Mouse (Mus musculus) urinary bladder, postnatal 4 days (tissue): ENCODE results near the gene Cnot3.
A peak's percentile ranks its signal among the peaks of the same experiment; 100 is the strongest.
"Not testable (repeated sequence)": the region's sequence is repeated elsewhere in the genome, so short reads cannot be mapped to it uniquely, and the experiment has no call there.

Source experiments
- DNase-seq, 2 experiments: peaks; one replicate each; pipeline ENCODE4 v3.0.0; 2021 to 2022; ENCODE audit warnings: low spot score in 2 of 2

Gene Cnot3

DNA sequence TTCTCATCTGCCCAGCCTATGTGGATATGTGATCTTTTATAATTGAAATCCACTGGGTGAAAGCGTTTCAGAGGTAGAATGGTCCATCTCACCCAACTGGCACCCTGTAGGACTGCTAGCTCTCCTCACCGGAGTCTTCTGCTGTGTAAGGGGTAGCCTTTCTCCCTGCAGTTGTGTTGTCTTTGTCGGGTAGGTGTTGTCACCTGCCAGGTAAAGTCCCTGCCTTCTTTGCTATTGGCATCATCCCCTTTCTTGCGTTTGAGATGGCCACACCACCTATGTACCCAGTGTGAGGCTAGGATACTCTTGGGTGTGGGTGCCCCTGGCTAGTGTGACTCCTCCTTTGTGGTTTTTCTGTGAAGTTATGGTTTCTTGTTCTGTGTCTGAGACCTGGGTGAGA lies 1.6 kb downstream of the Cnot3 start:
- no peak for DNase-seq

- no peak for DNase-seq
These were observed 11.9 kb downstream of the Cnot3 start for GRCm38 (mm10) chr7:3656966-3657365.

- DNase-seq: no peak
These were observed 13.5 kb downstream of the Cnot3 start for GRCm38 (mm10) chr7:3658578-3658977.

- DNase-seq: no peak
These were observed 19.6 kb downstream of the Cnot3 start for GRCm38 (mm10) chr7:3664524-3665214.

- DNase-seq: peak; percentile 95 to 96
These were observed 20.4 kb downstream of the Cnot3 start, which contains the start of gene Leng1 for GRCm38 (mm10) chr7:3665215-3666114. TSS of gene Leng1 (minus strand) at chr7:3665840.

GRCm38 (mm10) chr7:3666921-3667391 lies 21.9 kb downstream of the Cnot3 start:
- DNase-seq: no peak

DNA sequence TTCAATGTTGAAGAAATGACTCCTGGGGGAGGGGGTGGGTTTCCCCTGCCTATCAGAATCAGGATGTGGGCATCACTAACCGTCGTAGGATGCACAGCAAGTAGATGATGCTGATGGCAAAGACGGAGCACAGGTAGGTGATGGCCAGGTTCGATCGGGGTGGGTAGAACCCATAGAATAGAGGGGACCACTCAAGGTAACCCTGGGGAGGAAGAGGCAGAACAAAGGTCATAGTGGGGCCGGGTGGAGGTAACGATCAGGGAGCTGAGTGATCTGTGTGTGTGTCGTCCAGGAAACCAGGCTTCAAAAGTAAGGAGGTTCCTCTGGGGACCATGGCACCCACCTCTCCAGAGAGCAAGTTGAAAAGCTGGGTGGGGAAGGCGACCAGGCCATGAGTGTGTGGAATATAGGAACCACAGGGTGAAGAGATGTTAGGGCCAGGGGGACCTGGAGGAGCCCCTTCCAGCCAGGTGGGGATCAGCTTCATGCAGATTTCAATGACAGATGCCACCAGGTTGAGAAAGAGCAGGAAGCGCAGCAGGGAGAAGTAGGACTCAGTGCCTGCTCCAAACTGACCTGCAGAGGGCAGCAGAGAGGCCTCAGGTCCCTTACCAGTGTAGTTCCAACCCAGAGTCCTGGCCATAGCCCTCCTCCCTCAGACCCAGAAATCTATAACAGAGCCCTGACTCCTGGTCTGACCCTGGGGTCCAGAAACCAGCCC lies 29.6 kb downstream of the Cnot3 start:
- DNase-seq: peak; percentile 65 to 85

GRCm38 (mm10) chr7:3675228-3675548 lies 30.1 kb downstream of the Cnot3 start:
- no peak for DNase-seq

- no peak for DNase-seq
These were observed 31.3 kb downstream of the Cnot3 start for GRCm38 (mm10) chr7:3676371-3676770.

- no peak for DNase-seq
These were observed 32.3 kb downstream of the Cnot3 start, which contains the start of gene Tmc4 for GRCm38 (mm10) chr7:3677342-3677741. TSS of gene Tmc4 (minus strand) at chr7:3677553.

DNA sequence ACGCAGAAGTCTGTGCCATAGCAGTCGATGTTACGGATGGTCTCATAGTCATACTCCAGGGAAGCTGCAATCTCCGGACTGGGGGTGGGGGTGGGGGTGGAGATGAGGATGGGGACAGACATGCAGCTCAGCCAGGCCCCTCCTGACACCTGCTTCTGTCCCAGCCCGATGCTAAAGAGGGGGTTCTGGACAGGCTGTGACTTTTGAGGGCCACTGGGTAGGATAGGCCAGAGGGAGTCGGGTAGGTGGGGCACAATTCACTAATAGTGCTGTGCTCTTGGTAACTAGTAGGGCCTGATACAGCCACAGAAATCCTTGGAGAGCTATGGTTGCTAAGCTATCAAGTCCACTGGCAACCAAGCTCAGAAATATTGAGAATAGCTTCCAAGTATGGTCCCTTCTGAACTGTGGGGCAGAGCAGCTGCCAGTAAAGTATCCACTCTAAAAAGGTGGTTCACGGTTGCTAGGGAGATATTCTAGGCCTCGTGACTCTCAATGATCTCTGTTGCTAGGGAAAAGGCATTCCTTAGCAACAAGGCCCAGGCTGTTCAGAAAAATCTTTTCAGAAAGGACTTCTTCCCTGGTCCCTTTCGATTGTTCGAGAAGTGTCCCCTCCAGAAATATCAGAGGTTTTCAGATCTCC lies 39.0 kb downstream of the Cnot3 start:
- DNase-seq: no peak

- DNase-seq: no peak
These were observed 39.6 kb downstream of the Cnot3 start for GRCm38 (mm10) chr7:3684698-3685097.

GRCm38 (mm10) chr7:3685400-3686187 lies 40.5 kb downstream of the Cnot3 start:
- no peak for DNase-seq

GRCm38 (mm10) chr7:3691919-3692318 lies 46.9 kb downstream of the Cnot3 start:
- no peak for DNase-seq

DNA sequence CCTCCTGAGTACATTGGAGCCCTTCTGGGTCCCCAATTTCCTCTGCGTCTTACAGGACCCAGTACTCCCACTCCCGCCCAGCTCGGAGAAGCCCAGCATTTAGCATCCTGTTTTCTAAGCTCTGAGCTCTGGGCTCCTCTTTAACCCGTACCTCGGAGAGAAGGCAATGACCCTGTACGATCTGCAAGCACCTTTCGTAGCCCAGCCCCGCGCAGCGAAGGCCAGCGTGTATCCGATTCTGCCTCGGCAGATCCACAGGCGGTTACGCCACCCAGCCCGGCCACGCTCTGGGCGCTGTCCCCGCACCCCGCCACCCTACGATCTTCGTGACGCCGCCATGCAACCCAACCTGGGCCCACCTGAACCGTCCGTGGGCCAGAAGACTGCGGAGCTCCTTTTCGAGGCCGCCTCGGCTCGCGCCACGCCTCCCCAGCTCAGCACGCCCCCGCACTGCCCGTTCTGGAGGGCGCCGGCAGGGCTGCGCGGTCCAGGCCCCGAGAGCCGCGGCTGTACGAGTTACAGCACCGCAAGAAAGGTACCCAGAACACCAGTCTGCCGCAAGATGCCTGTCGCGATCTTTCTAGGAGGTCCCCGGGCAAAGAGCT lies 47.4 kb downstream of the Cnot3 start, which contains the start of gene Tsen34:
TSS of gene Tsen34 (plus strand) at position 482 of the 605 bp plus-strand sequence.
- DNase-seq: no peak

DNA sequence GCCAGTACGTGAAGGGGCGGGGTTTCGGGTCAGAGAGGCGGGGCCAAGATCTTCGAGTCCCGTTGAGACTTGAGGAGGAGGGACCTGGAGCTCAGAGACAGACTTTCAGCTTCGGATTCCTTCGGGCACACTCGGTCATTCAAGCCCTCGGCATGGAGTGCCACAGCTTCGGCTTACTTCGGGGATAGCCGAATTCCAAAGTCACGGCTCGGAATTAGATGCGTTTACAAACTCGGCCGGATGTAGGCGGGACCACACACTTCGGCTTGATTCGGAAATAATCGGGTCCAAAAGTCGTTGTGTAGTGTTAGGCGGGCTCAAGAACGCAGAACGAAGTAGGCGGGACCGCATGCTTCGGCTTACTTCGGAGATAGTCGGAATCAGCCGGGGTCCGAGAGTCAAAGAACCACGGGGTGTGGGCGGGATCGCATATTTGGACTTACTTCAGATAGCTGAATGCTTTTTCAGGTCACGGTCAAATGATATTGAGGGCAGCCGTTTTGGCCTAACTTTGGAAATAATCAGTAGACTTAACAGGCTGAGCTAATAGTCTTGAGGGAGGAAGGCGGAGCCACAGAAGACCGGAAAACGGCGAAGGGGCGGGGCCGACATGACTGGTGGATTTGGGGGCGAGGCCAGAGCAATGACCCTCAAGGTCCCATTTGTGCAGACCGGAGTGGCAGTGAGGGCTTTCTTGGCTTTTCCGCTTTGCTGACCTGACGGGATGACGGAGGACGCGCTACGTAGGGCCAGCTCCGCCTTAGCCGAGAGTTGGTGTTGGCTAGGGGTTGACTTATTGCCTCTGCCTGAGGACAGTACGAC lies 48.1 kb downstream of the Cnot3 start, which contains the start of gene Mboat7:
TSS of gene Mboat7 (minus strand) at position 537 of the 822 bp plus-strand sequence.
- DNase-seq: peak; percentile 95

DNA sequence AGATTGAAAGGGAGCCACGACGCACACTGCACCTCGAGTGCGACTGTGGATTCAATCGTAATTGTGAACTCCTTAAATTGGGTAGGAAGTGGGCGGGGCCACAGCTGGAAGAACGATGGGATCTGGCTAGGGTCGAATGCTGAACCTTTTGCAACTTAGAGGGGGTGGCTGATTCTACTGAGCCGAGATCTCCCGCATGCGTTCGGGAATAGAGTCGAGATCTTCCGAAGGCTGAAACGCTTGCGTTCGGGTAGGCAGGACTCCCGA lies 48.7 kb downstream of the Cnot3 start:
- no peak for DNase-seq

- peak; percentile 73 to 74 for DNase-seq
These were observed 49.2 kb downstream of the Cnot3 start for GRCm38 (mm10) chr7:3694076-3694948.

- DNase-seq: not testable (repeated sequence)
These were observed 49.9 kb downstream of the Cnot3 start for GRCm38 (mm10) chr7:3694949-3695305.
